Mouse (Mus musculus) macrophage (primary cell): Measurements from ENCODE around the gene Trim11. TPM values are rescaled to one million over a fixed set of nuclear protein-coding genes. Genes with fewer than 3 reads are reported as not detected.
A peak's percentile ranks its signal among the peaks of the same experiment; 100 is the strongest.

Experiments
- H3K27ac ChIP-seq: fragments of 350-480 bp; formaldehyde crosslinking; 2 replicates; pipeline ENCODE4 v1.9.0; 2021
- H3K36me3 ChIP-seq: fragments of 350-480 bp; formaldehyde crosslinking; 2 replicates; pipeline ENCODE4 v1.9.0; 2021; ENCODE audit errors: inconsistent target
- H3K4me3 ChIP-seq: fragments of 350-480 bp; formaldehyde crosslinking; 2 replicates; pipeline ENCODE4 v1.9.0; 2021; ENCODE audit errors: inconsistent target
- H3K79me2 ChIP-seq: fragments of 350-480 bp; formaldehyde crosslinking; 2 replicates; pipeline ENCODE4 v1.9.0; 2021; ENCODE audit errors: inconsistent target
- WGBS: methylation state at CpG from one replicate; pipeline ENCODE4 v1.1.7; 2026; ENCODE audit warnings: inconsistent platforms; ENCODE audit not compliant: missing documents; 5-methylcytosine and 5-hydroxymethylcytosine counted together
- polyA plus RNA-seq: library from polyadenylated mRNA; stranded (reverse); fragments of 250-400 nt; gene quantifications from 3 replicates; pipeline ENCODE4 v1.2.4, GENCODE M21; 2018; ENCODE audit warnings: inconsistent platforms

Trim11 gene
- polyA plus RNA-seq, 1 experiment from 2014 or later = 11.4 TPM

GRCm38 (mm10) chr11:58961364-58962177, 16.3 kb upstream of the Trim11 start:
- Histone ChIP-seq H3K27ac (no peak overlapping the region), H3K4me3 (no peak overlapping the region), H3K79me2 (peaks cover 17% of the 10 kb centered on the region), H3K36me3 (peaks cover 7% of the 10 kb centered on the region; the same call in 1 of the 2 replicates)
- 70% methylated on average over 47 of the region's 50 CpGs for WGBS

- Histone ChIP-seq H3K36me3 (no peaks in the 10 kb centered on the region), H3K4me3 (no peak overlapping the region), H3K27ac (no peak overlapping the region), H3K79me2 (no peaks in the 10 kb centered on the region)
- WGBS = 63% methylated on average over 16 of the region's 17 CpGs
Observed at GRCm38 (mm10) chr11:58963543-58963942, 14.3 kb upstream of the Trim11 start.

GRCm38 (mm10) chr11:58964216-58964615, 13.7 kb upstream of the Trim11 start:
- no peaks in the 10 kb centered on the region for H3K36me3 ChIP-seq
- 88% methylated on average over 7 of the region's 7 CpGs for WGBS
- no peaks in the 10 kb centered on the region for H3K79me2 ChIP-seq
- no peak overlapping the region for H3K4me3 ChIP-seq
- H3K27ac ChIP-seq = no peak overlapping the region

- Histone ChIP-seq H3K79me2 (no peaks in the 10 kb centered on the region; the same call in 1 of the 2 replicates), H3K4me3 (no peak overlapping the region), H3K36me3 (no peaks in the 10 kb centered on the region; the same call in 1 of the 2 replicates), H3K27ac (no peak overlapping the region)
- 53% methylated on average over 12 of the region's 12 CpGs for WGBS
Observed at GRCm38 (mm10) chr11:58965001-58965760, 12.7 kb upstream of the Trim11 start.

- 100% methylated on average over 1 of the region's 1 CpGs for WGBS
- no peak overlapping the region for H3K27ac ChIP-seq
- H3K36me3 ChIP-seq = peaks cover 6% of the 10 kb centered on the region; the same call in 1 of the 2 replicates
- H3K79me2 ChIP-seq = peaks cover 21% of the 10 kb centered on the region; the same call in 1 of the 2 replicates
- H3K4me3 ChIP-seq = no peak overlapping the region
Observed at GRCm38 (mm10) chr11:58967346-58967745, 10.5 kb upstream of the Trim11 start.

- Histone ChIP-seq H3K4me3 (no peak overlapping the region), H3K36me3 (peaks cover 6% of the 10 kb centered on the region; the same call in 1 of the 2 replicates), H3K79me2 (peaks cover 33% of the 10 kb centered on the region), H3K27ac (no peak overlapping the region)
- 73% methylated on average over 7 of the region's 7 CpGs for WGBS
Observed at GRCm38 (mm10) chr11:58968551-58968950, 9.3 kb upstream of the Trim11 start.

GRCm38 (mm10) chr11:58969027-58969426, 8.9 kb upstream of the Trim11 start:
- WGBS = 83% methylated on average over 8 of the region's 8 CpGs
- no peak overlapping the region for H3K4me3 ChIP-seq

GRCm38 (mm10) chr11:58969659-58970058, 8.2 kb upstream of the Trim11 start:
- Histone ChIP-seq H3K79me2 (peaks cover 44% of the 10 kb centered on the region), H3K27ac (no peak overlapping the region), H3K36me3 (peaks cover 6% of the 10 kb centered on the region; the same call in 1 of the 2 replicates), H3K4me3 (no peak overlapping the region)
- 90% methylated on average over 6 of the region's 6 CpGs for WGBS

More at GRCm38 (mm10) chr11:58969027-58969426, 8.9 kb upstream of the Trim11 start:
- peaks cover 38% of the 10 kb centered on the region for H3K79me2 ChIP-seq
- no peak overlapping the region for H3K27ac ChIP-seq
- peaks cover 6% of the 10 kb centered on the region; the same call in 1 of the 2 replicates for H3K36me3 ChIP-seq

- Histone ChIP-seq H3K27ac (no peak overlapping the region), H3K4me3 (no peak overlapping the region), H3K36me3 (peaks cover 6% of the 10 kb centered on the region; the same call in 1 of the 2 replicates), H3K79me2 (peaks cover 57% of the 10 kb centered on the region)
- WGBS = 94% methylated on average over 20 of the region's 21 CpGs
Observed at GRCm38 (mm10) chr11:58970831-58971530, 6.9 kb upstream of the Trim11 start.

GRCm38 (mm10) chr11:58971796-58972195, 6.1 kb upstream of the Trim11 start:
- Histone ChIP-seq H3K79me2 (peaks cover 65% of the 10 kb centered on the region), H3K4me3 (no peak overlapping the region), H3K36me3 (peaks cover 6% of the 10 kb centered on the region; the same call in 1 of the 2 replicates), H3K27ac (no peak overlapping the region)
- 95% methylated on average over 3 of the region's 3 CpGs for WGBS

- Histone ChIP-seq H3K4me3 (no peak overlapping the region), H3K36me3 (peaks cover 6% of the 10 kb centered on the region; the same call in 1 of the 2 replicates), H3K27ac (no peak overlapping the region), H3K79me2 (peaks cover 91% of the 10 kb centered on the region)
- 90% methylated on average over 3 of the region's 3 CpGs for WGBS
Observed at GRCm38 (mm10) chr11:58974414-58974813, 3.5 kb upstream of the Trim11 start.

- H3K4me3 ChIP-seq = peak overlapping the region; percentile 99
- H3K27ac ChIP-seq = peak overlapping the region; percentile 72
- no peaks in the 10 kb centered on the region for H3K36me3 ChIP-seq
- peaks cover 96% of the 10 kb centered on the region for H3K79me2 ChIP-seq
- under 1% methylated on average over 29 of the region's 29 CpGs for WGBS
Observed at GRCm38 (mm10) chr11:58977150-58977549, 743 bp upstream of the Trim11 start.

- Histone ChIP-seq H3K36me3 (no peaks in the 10 kb centered on the region), H3K79me2 (peaks cover 92% of the 10 kb centered on the region), H3K27ac (peak overlapping the region; percentile 72), H3K4me3 (peak overlapping the region; percentile 99)
- under 1% methylated on average over 21 of the region's 21 CpGs for WGBS
Observed at GRCm38 (mm10) chr11:58977607-58978026, 276 bp upstream of the Trim11 start.

GRCm38 (mm10) chr11:58978706-58979030, 775 bp downstream of the Trim11 start:
- WGBS = 1% methylated on average over 5 of the region's 5 CpGs

More at GRCm38 (mm10) chr11:58978706-58979030, 775 bp downstream of the Trim11 start:
- H3K27ac ChIP-seq = peak overlapping the region; percentile 64
- peaks cover 83% of the 10 kb centered on the region for H3K79me2 ChIP-seq
- peak overlapping the region; percentile 99 for H3K4me3 ChIP-seq
- H3K36me3 ChIP-seq = peaks cover 1% of the 10 kb centered on the region; the same call in 1 of the 2 replicates
